Mouse (Mus musculus): ENCODE results near the gene Syt1. TPM values are rescaled to one million over a fixed set of nuclear protein-coding genes. Genes with fewer than 3 reads are reported as not detected.

Gene Syt1
- total RNA-seq, 2 experiments from 2014 or later, result 975 to 1,036 TPM

GRCm38 (mm10) chr10:108798826-108799225, 212.0 kb downstream of the Syt1 start:
- no peak for DNase-seq (ENCODE audit: low spot score in 2 of 2)
- Histone ChIP-seq H3K4me3 (no peak overlapping the region), H3K27ac (peak overlapping the region; percentile 87)
- TF ChIP-seq CTCF (conservative IDR thresholded peaks at IDR 0.05), result no peak

GRCm38 (mm10) chr10:108782817-108783216, 228.0 kb downstream of the Syt1 start:
- peak overlapping the region; percentile 36 for H3K27ac ChIP-seq
- DNase-seq (ENCODE audit: low spot score in 2 of 2), result no peak
- no peak overlapping the region for H3K4me3 ChIP-seq
- no peak for TF ChIP-seq CTCF (conservative IDR thresholded peaks at IDR 0.05)

GRCm38 (mm10) chr10:108780614-108781013, 230.2 kb downstream of the Syt1 start:
- no peak for TF ChIP-seq CTCF (conservative IDR thresholded peaks at IDR 0.05)
- no peak for DNase-seq (ENCODE audit: low spot score in 2 of 2)
- peak overlapping the region; percentile 55 for H3K27ac ChIP-seq
- H3K4me3 ChIP-seq, result no peak overlapping the region

- DNase-seq (ENCODE audit: low spot score in 2 of 2), result no peak
- Histone ChIP-seq H3K27ac (peak overlapping the region; percentile 43; the same call in 1 of the 2 replicates), H3K4me3 (no peak overlapping the region)
- no peak for TF ChIP-seq CTCF (conservative IDR thresholded peaks at IDR 0.05)
Observed at GRCm38 (mm10) chr10:108776735-108777134, 234.0 kb downstream of the Syt1 start.

GRCm38 (mm10) chr10:108771081-108771480, 239.7 kb downstream of the Syt1 start:
- H3K4me3 ChIP-seq, result no peak overlapping the region
- DNase-seq (ENCODE audit: low spot score in 2 of 2), result no peak
- H3K27ac ChIP-seq, result peak overlapping the region; percentile 36
- TF ChIP-seq CTCF (conservative IDR thresholded peaks at IDR 0.05), result no peak

DNA sequence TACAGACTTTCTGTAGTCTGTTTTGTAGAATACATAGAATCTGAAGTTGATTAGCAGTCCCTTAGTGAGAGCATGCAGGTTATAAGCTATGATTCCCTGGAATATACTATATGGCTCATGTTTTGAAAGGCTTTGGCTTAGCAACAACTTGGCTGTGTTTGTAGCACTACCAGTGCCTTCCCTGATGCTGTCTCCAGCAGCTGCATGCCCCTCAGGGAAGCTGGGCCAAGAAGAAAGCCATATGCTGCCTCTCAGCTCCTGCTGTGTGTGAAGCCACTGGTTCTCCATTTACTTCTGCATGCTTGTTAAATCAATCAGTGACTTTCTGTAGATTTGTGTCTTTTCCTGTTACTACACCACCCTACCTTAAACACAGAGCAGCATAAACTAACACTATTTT, 245.2 kb downstream of the Syt1 start:
- peak overlapping the region; percentile 63 for H3K27ac ChIP-seq
- no peak for DNase-seq (ENCODE audit: low spot score in 2 of 2)
- no peak overlapping the region for H3K4me3 ChIP-seq
- TF ChIP-seq CTCF (conservative IDR thresholded peaks at IDR 0.05), result no peak

DNA sequence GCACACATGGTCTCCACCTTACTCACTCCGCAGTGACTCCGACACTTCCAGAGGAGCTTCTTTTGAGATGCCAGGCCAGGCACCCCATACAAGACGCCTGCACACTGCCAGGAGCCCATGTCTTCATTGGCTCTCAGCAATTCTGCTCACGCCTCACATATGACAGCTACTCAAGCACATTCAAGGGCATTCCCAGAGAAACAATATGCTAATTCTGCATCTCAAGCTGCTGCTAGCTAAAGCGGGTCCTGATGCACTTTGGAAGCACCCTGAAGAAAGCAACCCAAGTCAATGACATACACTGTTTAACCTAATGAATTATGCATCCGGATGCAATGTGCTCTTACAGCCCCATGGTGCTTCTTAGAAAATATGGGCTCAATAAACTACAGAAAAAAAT, 247.1 kb downstream of the Syt1 start:
- no peak for DNase-seq (ENCODE audit: low spot score in 2 of 2)
- TF ChIP-seq CTCF (conservative IDR thresholded peaks at IDR 0.05), result no peak
- H3K4me3 ChIP-seq, result no peak overlapping the region
- H3K27ac ChIP-seq, result peak overlapping the region; percentile 63

GRCm38 (mm10) chr10:108753304-108753703, 257.5 kb downstream of the Syt1 start:
- TF ChIP-seq CTCF (conservative IDR thresholded peaks at IDR 0.05), result no peak
- Histone ChIP-seq H3K4me3 (no peak overlapping the region), H3K27ac (peak overlapping the region; percentile 76)
- DNase-seq (ENCODE audit: low spot score in 2 of 2), result no peak

GRCm38 (mm10) chr10:108743759-108744158, 267.0 kb downstream of the Syt1 start:
- no peak overlapping the region for H3K4me3 ChIP-seq
- no peak for TF ChIP-seq CTCF (conservative IDR thresholded peaks at IDR 0.05)
- H3K27ac ChIP-seq, result peak overlapping the region; percentile 51; the same call in 1 of the 2 replicates
- DNase-seq (ENCODE audit: low spot score in 2 of 2), result peak in 1 of 2 experiments; percentile 47

DNA sequence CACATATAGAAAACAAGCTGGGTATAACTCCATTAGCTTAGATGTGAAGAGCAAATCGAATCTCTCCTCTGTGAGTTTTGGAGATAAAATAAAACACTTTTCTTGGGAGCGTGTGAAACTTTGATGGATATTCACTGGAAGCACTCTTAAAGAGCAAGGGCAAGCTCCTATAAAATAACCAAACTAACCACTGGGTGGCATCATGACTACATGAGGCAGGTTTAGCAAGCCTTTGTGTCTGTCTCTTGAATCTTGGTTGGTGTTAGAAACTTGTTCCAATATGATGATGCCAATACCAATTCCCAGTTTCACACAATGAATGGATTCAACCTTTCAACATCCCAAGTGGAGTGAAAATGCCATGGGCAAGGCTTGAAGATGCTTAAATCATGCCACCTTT, 276.8 kb downstream of the Syt1 start:
- Histone ChIP-seq H3K27ac (peak overlapping the region; percentile 24; the same call in 1 of the 2 replicates), H3K4me3 (no peak overlapping the region)
- DNase-seq (ENCODE audit: low spot score in 2 of 2), result no peak
- peak; percentile 79 for TF ChIP-seq CTCF (conservative IDR thresholded peaks at IDR 0.05)

DNA sequence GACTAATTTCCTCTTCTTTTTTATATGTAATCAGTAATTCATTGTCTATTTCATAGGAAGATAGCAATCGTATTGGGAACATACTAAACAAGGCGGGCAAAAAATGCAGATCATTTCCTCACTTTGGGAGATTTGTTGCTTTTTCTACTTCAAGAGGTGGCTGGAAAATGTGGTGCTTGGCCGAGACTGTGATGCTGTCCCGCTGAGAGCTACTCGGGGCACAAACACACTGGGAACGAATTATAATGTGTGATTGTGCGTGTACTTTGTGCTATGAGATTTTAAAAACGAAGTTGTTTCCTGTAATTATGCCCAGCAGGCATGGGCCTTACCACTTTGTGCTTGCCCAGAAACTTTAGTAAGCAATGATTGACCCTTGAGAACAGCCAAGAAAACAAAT, 281.8 kb downstream of the Syt1 start:
- H3K4me3 ChIP-seq, result no peak overlapping the region
- TF ChIP-seq CTCF (conservative IDR thresholded peaks at IDR 0.05), result no peak
- no peak for DNase-seq (ENCODE audit: low spot score in 2 of 2)
- H3K27ac ChIP-seq, result peak overlapping the region; percentile 2; the same call in 1 of the 2 replicates

DNA sequence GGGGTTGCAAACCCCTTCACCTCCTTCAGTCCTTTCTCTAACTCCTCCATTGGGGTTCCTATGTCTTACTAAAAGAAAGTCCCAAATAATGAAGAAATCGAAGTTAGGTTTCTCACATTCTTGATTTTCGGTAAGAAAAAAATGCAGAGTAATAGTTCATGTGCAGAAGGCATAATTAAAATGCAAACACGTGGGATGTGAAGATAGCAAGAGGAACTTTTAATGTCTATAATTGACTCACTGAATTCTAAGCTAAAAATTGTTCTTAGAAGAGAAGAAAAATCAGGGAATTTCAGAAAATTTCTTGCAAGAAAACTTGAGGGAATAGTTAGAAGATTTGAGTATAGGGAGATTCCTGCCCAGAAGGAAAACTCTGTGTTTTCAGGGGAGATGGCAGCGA, 284.4 kb downstream of the Syt1 start:
- DNase-seq (ENCODE audit: low spot score in 2 of 2), result no peak
- H3K4me3 ChIP-seq, result no peak overlapping the region
- no peak for TF ChIP-seq CTCF (conservative IDR thresholded peaks at IDR 0.05)
- H3K27ac ChIP-seq, result peak overlapping the region; percentile 70

DNA sequence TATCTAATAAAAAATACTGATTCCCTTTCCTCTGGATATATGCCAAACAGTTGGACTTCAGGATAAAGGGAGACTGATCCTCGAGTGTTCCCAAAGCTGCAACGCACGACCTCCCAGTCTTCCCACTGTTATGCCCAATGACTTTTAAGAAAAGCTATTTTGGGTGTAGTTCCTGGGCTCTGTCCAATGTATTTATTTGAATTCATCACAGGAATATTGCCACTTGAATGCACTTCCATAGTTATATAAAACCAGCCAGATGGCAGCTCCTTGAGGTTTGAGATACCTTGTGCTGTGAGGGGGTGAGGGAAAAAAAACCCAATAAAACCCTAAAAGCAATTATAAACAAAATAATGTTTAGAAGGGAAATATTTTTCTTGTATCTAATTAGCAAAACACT, 285.9 kb downstream of the Syt1 start:
- DNase-seq (ENCODE audit: low spot score in 2 of 2), result no peak
- no peak for TF ChIP-seq CTCF (conservative IDR thresholded peaks at IDR 0.05)
- Histone ChIP-seq H3K4me3 (no peak overlapping the region), H3K27ac (peak overlapping the region; percentile 55; the same call in 1 of the 2 replicates)

GRCm38 (mm10) chr10:108710514-108710913, 300.3 kb downstream of the Syt1 start:
- peak overlapping the region; percentile 80 for H3K27ac ChIP-seq

GRCm38 (mm10) chr10:108705658-108706057, 305.1 kb downstream of the Syt1 start:
- Histone ChIP-seq H3K27ac (no peak overlapping the region), H3K4me3 (no peak overlapping the region)
- no peak for TF ChIP-seq CTCF (conservative IDR thresholded peaks at IDR 0.05)
- DNase-seq (ENCODE audit: low spot score in 2 of 2), result no peak

More at GRCm38 (mm10) chr10:108710514-108710913, 300.3 kb downstream of the Syt1 start:
- peak in 1 of 2 experiments; percentile 60 for DNase-seq (ENCODE audit: low spot score in 2 of 2)
- H3K4me3 ChIP-seq, result no peak overlapping the region
- TF ChIP-seq CTCF (conservative IDR thresholded peaks at IDR 0.05), result no peak
